ENCODE assay signal across 17 mouse cellular contexts in the genomic region with DNA sequence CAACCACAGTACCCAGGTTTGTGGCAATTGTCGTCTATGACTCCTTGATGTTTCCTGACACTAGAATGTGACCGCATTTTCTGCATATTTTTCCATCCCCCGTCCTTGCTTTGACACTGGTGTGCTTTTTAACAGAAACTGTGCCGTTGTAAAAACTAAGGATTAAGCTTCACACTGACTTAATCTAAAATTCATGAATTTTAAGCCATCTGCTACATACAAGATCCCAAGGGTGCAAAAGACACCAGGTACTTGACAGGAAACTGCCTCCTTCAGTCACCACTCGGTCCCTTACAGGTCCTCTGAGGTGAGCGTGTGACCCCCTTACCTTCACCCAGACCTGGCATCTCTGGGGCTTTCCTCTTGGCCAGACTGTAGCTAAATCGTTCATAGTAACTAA.
"Had no signal": no experiment of that assay in that cellular context is flagged by ENCODE, and none has a peak within 500 bp of the region (broad histone marks: within the 10 kb centered on the region; RNA-seq: fewer than 3 reads in every experiment).

No protein-coding gene starts in this region.

- ATAC-seq: lung, postnatal 0 days; midbrain, embryonic 13.5 days; midbrain, embryonic 15.5 days had no signal

- H3K9ac ChIP-seq: lung, embryonic 15.5 days; midbrain, embryonic 13.5 days; midbrain, embryonic 15.5 days; neural tube, embryonic 12.5 days; stomach, embryonic 15.5 days had no signal

- H3K4me2 ChIP-seq: lung, embryonic 15.5 days; midbrain, embryonic 11.5 days; midbrain, embryonic 13.5 days; midbrain, embryonic 15.5 days; neural tube, embryonic 12.5 days; stomach, embryonic 15.5 days had no signal

- H3K4me1 ChIP-seq: megakaryocyte, embryonic 14.5 days; midbrain, embryonic 13.5 days; midbrain, embryonic 15.5 days; neural tube, embryonic 12.5 days; stomach, embryonic 15.5 days had no signal

- H3K27me3 ChIP-seq: lung, embryonic 15.5 days; megakaryocyte, embryonic 14.5 days; midbrain, embryonic 13.5 days; midbrain, embryonic 15.5 days; neural tube, embryonic 12.5 days; stomach, embryonic 15.5 days had no signal

- H3K9me3 ChIP-seq: lung, embryonic 15.5 days; midbrain, embryonic 13.5 days; midbrain, embryonic 15.5 days; neural tube, embryonic 12.5 days; stomach, embryonic 15.5 days had no signal

- H3K36me3 ChIP-seq: stomach, embryonic 15.5 days had no signal

- DNase-seq: lung, adult 2 months; lung, postnatal 14 days; lung, postnatal 36 days; right cerebral cortex, postnatal 14 days; thymus, adult 2 months; thymus, postnatal 25 days; thymus, postnatal 4 days had no signal

- H3K4me3 ChIP-seq: lung, embryonic 15.5 days; megakaryocyte, embryonic 14.5 days; midbrain, embryonic 13.5 days; midbrain, embryonic 15.5 days; neural tube, embryonic 12.5 days; stomach, embryonic 15.5 days had no signal

- H3K27ac ChIP-seq: lung, embryonic 15.5 days; macrophage; midbrain, embryonic 13.5 days; midbrain, embryonic 15.5 days; neural tube, embryonic 12.5 days; stomach, embryonic 15.5 days; stomach, postnatal 0 days had no signal
